ENCODE assay signal across 22 mouse cellular contexts in the genomic region with DNA sequence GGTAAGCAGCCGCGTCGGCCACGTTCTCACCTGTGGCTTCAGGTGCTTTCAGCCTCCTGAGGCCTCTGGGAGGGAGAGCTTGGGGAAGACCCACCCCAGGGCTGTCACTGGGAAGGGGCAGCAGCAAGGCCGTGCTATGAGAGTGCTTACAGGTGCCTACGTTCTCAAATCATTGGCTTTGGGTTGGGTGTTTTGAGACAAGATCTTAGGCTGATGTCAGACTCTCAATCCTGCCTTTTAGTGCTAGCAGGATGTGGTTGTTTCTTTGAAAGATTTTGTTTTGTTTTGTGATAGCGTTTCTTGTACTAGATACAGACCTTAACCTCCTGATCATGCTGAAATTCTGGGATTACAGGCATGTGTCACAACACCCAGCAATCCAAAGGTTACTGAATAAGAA. TPM values are rescaled to one million over a fixed set of nuclear protein-coding genes. Genes with fewer than 3 reads are reported as not detected.
DNase-seq lines count a peak whose midpoint lies in the region; ATAC-seq and TF ChIP-seq lines count a peak whose summit lies in the region.
"Had no signal": no experiment of that assay in that cellular context is flagged by ENCODE, and none has a peak within 500 bp of the region (broad histone marks: within the 10 kb centered on the region; RNA-seq: fewer than 3 reads in every experiment).

No protein-coding gene starts in this region.

- DNase-seq in thymus, adult 2 months, result no peak
- DNase-seq in thymus, postnatal 10 days (ENCODE audit: low spot score in 2 of 2), result no peak
- peak; percentile 68 for DNase-seq in CD4-positive helper T cell, adult 2 months (ENCODE audit: low read depth, low spot score)
- peak; percentile 28 for DNase-seq in induced T-regulatory cell, adult 2 months (ENCODE audit: low read depth)
- no peak for DNase-seq in heart, adult 11 months
- DNase-seq in yolk sac, embryonic 10.5 days (ENCODE audit: low spot score), result no peak
- DNase-seq: adrenal gland, adult 8-10 months; adrenal gland, postnatal 25 days; B cell, adult 2 months; cerebellum, adult 18-20 months; cerebellum, adult 9-10 months; cerebellum, postnatal 14 days; gastrocnemius, postnatal 10 days; gastrocnemius, postnatal 36 days had no signal

- ATAC-seq in CD4-positive, CD25-positive, alpha-beta regulatory T cell, adult 4 months, result peak; percentile 32
- ATAC-seq: forebrain, embryonic 13.5 days; forebrain, embryonic 16.5 days; hindbrain, postnatal 0 days; Patski had no signal

- H3K4me1 ChIP-seq in thymus, adult 2 months (replicated peaks; ENCODE audit: control insufficient read depth, insufficient read depth, low read length), result peaks cover 8% of the 10 kb centered on the region
- H3K4me1 ChIP-seq: forebrain, embryonic 10.5 days; forebrain, embryonic 13.5 days; hindbrain, embryonic 12.5 days had no signal

- peaks cover 16% of the 10 kb centered on the region for H3K36me3 ChIP-seq in thymus, adult 2 months (ENCODE audit: control insufficient read depth, insufficient read depth, low read length)

- H3K27me3 ChIP-seq in thymus, adult 2 months (ENCODE audit: control insufficient read depth, insufficient read depth, low read length), result no peaks in the 10 kb centered on the region
- H3K27me3 ChIP-seq: CH12.LX; forebrain, embryonic 13.5 days; hindbrain, embryonic 12.5 days; Patski had no signal

- TF ChIP-seq POLR2A in thymus, adult 2 months (IDR thresholded peaks at IDR 0.05; ENCODE audit: control insufficient read depth, extremely low read depth, insufficient read depth, low read length, poor library complexity), result no peak

- 76% methylated on average over 7 of the region's 7 CpGs for WGBS in thymus, adult 2 months

- no peak for TF ChIP-seq CTCF in thymus, adult 2 months (IDR thresholded peaks at IDR 0.05; ENCODE audit: borderline replicate concordance, control insufficient read depth, extremely low read depth, insufficient read depth, low read length, poor library complexity)

- no peak overlapping the region for H3K4me3 ChIP-seq in thymus, adult 2 months (ENCODE audit: control insufficient read depth, insufficient read depth, low read length)
- H3K4me3 ChIP-seq: forebrain, embryonic 10.5 days; forebrain, embryonic 13.5 days; hindbrain, embryonic 12.5 days had no signal

- peak overlapping the region; percentile 69; the same call in 1 of the 2 replicates for H3K27ac ChIP-seq in thymus, adult 2 months (ENCODE audit: control insufficient read depth, insufficient read depth, low read length)
- H3K27ac ChIP-seq: forebrain, embryonic 10.5 days; forebrain, embryonic 13.5 days; hindbrain, embryonic 12.5 days; hindbrain, postnatal 0 days had no signal

RNA-seq across cellular contexts. Expression of gene Polr1a, which starts 11.9 kb away (rescaled TPM):
- polyA plus RNA-seq in thymus, adult 2 months (2012; rRNA removed), result 17.3 TPM in 2 replicates
- 10 to 100 TPM; 22.7 to 37.1 TPM for polyA plus RNA-seq in CD4-positive, CD25-positive, alpha-beta regulatory T cell, adult 4 months (2017; shearing (Covaris generic))

RNA-seq across cellular contexts. Expression of gene Ptcd3, which starts 12.2 kb away (rescaled TPM):
- polyA plus RNA-seq in thymus, adult 2 months (2012; rRNA removed), result 18.2 and 23.0 TPM in 2 replicates
- 10 to 100 TPM; 92.3 to 95.6 TPM for polyA plus RNA-seq in CD4-positive, CD25-positive, alpha-beta regulatory T cell, adult 4 months (2017; shearing (Covaris generic))

Comparison
In these comparisons a context has a peak if more than half of its experiments do, and no peak if none do; other contexts are left out.
1. DNase-seq: peak in CD4-positive helper T cell, adult 2 months (single experiment) and induced T-regulatory cell, adult 2 months (single experiment); none in thymus, adult 2 months (single experiment), thymus, postnatal 10 days (0 of 2), heart, adult 11 months (single experiment) and yolk sac, embryonic 10.5 days (single experiment).